Mouse (Mus musculus): ENCODE measurements at regions not wholly inside any gene's neighbourhood (a gene's known extent, or its start where the extent isn't known, plus 50 kb on each side); places are given as distances from the start of the nearest gene placed in this dataset.

DNA sequence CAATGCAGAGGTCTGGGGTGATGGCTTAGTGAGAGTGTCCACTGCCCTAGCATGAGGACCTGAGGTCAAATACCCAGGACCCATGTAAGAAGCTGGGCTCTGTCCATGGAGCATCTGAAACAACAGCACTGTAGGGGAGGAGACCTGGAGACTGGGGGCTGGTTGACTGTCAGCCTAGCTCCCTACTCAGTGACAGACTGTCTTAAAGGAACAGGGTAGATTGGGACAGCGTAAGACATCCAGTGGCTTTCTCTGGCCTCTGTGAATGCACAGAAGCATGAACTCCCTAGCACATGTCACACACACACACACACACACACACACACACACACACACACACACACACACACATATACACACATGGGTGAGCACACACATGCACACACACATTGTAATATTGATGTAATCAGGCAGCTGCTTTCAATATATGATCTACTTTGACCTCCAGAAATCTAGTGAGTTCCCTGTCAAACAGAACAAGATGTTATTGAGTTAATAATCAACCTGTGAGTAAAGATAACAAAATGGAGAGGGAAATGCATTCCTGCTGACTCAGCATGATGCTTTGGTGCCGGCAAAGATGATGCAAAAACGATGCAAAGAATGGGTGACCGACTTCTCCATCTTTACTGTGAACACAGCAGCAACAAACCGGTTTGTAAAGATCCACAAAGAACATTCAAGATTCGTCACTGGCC is 133.6 kb upstream of the Zfp217 start:
- no peak for ATAC-seq (ENCODE audit: low FRiP score, low TSS enrichment)
- no peaks in the 10 kb centered on the region for H3K36me3 ChIP-seq (ENCODE audit: control insufficient read depth, insufficient read depth, low read length)
- no peak overlapping the region for H3K9ac ChIP-seq (ENCODE audit: low read depth, low read length)
- H3K27me3 ChIP-seq (ENCODE audit: control insufficient read depth, insufficient read depth, low read length), result no peaks in the 10 kb centered on the region
- H3K4me2 ChIP-seq (replicated peaks; ENCODE audit: low read depth, low read length), result no peak overlapping the region
- H3K9me3 ChIP-seq (ENCODE audit: control insufficient read depth, low read length), result no peaks in the 10 kb centered on the region
- H3K4me1 ChIP-seq (ENCODE audit: control insufficient read depth, insufficient read depth, low read length), result peaks cover 6% of the 10 kb centered on the region; the same call in 1 of the 2 replicates
- no peak overlapping the region for H3K4me3 ChIP-seq (ENCODE audit: low read length)
- H3K27ac ChIP-seq (ENCODE audit: low read depth, low read length), result no peak overlapping the region
- WGBS, result 74% methylated on average over 6 of the region's 6 CpGs

- Histone ChIP-seq H3K36me3 (ENCODE audit: control insufficient read depth, insufficient read depth, low read length) (no peaks in the 10 kb centered on the region), H3K9ac (ENCODE audit: low read depth, low read length) (no peak overlapping the region), H3K4me2 (replicated peaks; ENCODE audit: low read depth, low read length) (no peak overlapping the region), H3K27ac (ENCODE audit: low read depth, low read length) (no peak overlapping the region), H3K9me3 (ENCODE audit: control insufficient read depth, low read length) (no peaks in the 10 kb centered on the region), H3K27me3 (ENCODE audit: control insufficient read depth, insufficient read depth, low read length) (no peaks in the 10 kb centered on the region), H3K4me1 (ENCODE audit: control insufficient read depth, insufficient read depth, low read length) (0 out of 2 replicates have a peak, but pooled peaks cover 4% of the 10 kb centered on the region), H3K4me3 (ENCODE audit: low read length) (no peak overlapping the region)
- ATAC-seq (ENCODE audit: low FRiP score, low TSS enrichment), result no peak
- 73% methylated on average over 6 of the region's 6 CpGs for WGBS
These were observed 132.8 kb upstream of the Zfp217 start for GRCm38 (mm10) chr2:170280733-170281132.

DNA sequence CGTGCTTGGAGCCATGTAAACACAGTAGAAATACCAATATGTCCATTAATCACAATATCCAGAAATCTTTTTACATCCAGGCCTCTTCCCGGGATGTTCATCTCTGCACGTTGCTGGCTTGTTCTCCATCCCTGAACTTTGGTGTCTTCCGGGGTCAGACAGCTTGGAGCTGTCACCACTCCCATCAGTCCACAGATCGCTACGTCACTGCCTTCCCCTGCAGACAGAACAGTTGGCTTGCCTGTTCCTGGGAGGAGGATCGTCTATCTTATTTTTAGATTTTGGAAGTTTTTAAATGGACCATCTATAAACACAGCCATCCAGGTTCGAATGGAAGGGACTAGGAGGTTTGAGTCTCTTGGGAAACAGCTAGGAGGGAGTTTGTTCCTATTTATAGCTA is 130.0 kb upstream of the Zfp217 start:
- H3K4me3 ChIP-seq (ENCODE audit: low read length), result no peak overlapping the region
- H3K27ac ChIP-seq (ENCODE audit: low read depth, low read length), result no peak overlapping the region; the same call in 1 of the 2 replicates
- no peaks in the 10 kb centered on the region for H3K36me3 ChIP-seq (ENCODE audit: control insufficient read depth, insufficient read depth, low read length)
- H3K9me3 ChIP-seq (ENCODE audit: control insufficient read depth, low read length), result no peaks in the 10 kb centered on the region
- H3K4me1 ChIP-seq (ENCODE audit: control insufficient read depth, insufficient read depth, low read length), result 0 out of 2 replicates have a peak, but pooled peaks cover 4% of the 10 kb centered on the region
- H3K27me3 ChIP-seq (ENCODE audit: control insufficient read depth, insufficient read depth, low read length), result no peaks in the 10 kb centered on the region
- no peak overlapping the region for H3K4me2 ChIP-seq (replicated peaks; ENCODE audit: low read depth, low read length)
- WGBS, result 49% methylated on average over 8 of the region's 8 CpGs
- no peak overlapping the region for H3K9ac ChIP-seq (ENCODE audit: low read depth, low read length)
- ATAC-seq (ENCODE audit: low FRiP score, low TSS enrichment), result no peak

DNA sequence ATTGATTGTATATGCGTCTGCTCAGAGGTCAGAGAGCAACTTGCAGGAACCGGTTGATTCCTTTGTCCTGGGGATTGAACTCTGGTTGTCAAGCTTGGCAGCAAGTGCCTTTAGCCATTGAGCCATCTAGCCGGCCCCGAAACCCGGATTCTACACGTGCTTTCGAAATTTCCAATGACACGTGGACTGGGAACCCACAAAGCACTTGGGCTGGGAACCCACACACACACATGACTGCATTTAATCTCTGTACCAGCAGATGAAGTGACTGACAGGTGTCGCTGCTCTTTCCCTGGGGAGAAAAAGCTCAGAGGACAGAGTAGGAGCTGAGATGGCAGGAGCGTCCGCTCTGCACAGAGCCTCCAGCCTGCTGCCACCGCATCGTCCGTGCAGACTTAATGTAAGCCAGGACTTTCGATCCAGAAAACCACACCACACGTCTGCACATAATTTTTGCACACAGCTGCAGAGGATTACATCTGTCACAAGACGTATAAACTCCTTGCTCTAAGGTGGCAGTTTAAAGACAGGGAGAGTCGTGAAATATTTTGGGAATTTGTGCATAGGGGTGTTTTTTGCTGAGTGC is 129.4 kb upstream of the Zfp217 start:
- WGBS, result 79% methylated on average over 18 of the region's 18 CpGs
- Histone ChIP-seq H3K4me1 (ENCODE audit: control insufficient read depth, insufficient read depth, low read length) (0 out of 2 replicates have a peak, but pooled peaks cover 4% of the 10 kb centered on the region), H3K4me3 (ENCODE audit: low read length) (no peak overlapping the region), H3K9me3 (ENCODE audit: control insufficient read depth, low read length) (no peaks in the 10 kb centered on the region), H3K36me3 (ENCODE audit: control insufficient read depth, insufficient read depth, low read length) (no peaks in the 10 kb centered on the region), H3K27me3 (ENCODE audit: control insufficient read depth, insufficient read depth, low read length) (no peaks in the 10 kb centered on the region), H3K9ac (ENCODE audit: low read depth, low read length) (no peak overlapping the region), H3K27ac (ENCODE audit: low read depth, low read length) (no peak overlapping the region), H3K4me2 (replicated peaks; ENCODE audit: low read depth, low read length) (no peak overlapping the region)
- ATAC-seq (ENCODE audit: low FRiP score, low TSS enrichment), result no peak

GRCm38 (mm10) chr2:170275687-170276086 is 127.8 kb upstream of the Zfp217 start:
- no peak overlapping the region for H3K9ac ChIP-seq (ENCODE audit: low read depth, low read length)
- peak overlapping the region; percentile 6; the same call in 1 of the 2 replicates for H3K27ac ChIP-seq (ENCODE audit: low read depth, low read length)
- H3K4me3 ChIP-seq (ENCODE audit: low read length), result no peak overlapping the region
- H3K4me1 ChIP-seq (ENCODE audit: control insufficient read depth, insufficient read depth, low read length), result 0 out of 2 replicates have a peak, but pooled peaks cover 4% of the 10 kb centered on the region
- H3K4me2 ChIP-seq (replicated peaks; ENCODE audit: low read depth, low read length), result no peak overlapping the region
- H3K36me3 ChIP-seq (ENCODE audit: control insufficient read depth, insufficient read depth, low read length), result no peaks in the 10 kb centered on the region
- WGBS, result 70% methylated on average over 4 of the region's 4 CpGs
- H3K9me3 ChIP-seq (ENCODE audit: control insufficient read depth, low read length), result no peaks in the 10 kb centered on the region
- no peak for ATAC-seq (ENCODE audit: low FRiP score, low TSS enrichment)
- no peaks in the 10 kb centered on the region for H3K27me3 ChIP-seq (ENCODE audit: control insufficient read depth, insufficient read depth, low read length)

DNA sequence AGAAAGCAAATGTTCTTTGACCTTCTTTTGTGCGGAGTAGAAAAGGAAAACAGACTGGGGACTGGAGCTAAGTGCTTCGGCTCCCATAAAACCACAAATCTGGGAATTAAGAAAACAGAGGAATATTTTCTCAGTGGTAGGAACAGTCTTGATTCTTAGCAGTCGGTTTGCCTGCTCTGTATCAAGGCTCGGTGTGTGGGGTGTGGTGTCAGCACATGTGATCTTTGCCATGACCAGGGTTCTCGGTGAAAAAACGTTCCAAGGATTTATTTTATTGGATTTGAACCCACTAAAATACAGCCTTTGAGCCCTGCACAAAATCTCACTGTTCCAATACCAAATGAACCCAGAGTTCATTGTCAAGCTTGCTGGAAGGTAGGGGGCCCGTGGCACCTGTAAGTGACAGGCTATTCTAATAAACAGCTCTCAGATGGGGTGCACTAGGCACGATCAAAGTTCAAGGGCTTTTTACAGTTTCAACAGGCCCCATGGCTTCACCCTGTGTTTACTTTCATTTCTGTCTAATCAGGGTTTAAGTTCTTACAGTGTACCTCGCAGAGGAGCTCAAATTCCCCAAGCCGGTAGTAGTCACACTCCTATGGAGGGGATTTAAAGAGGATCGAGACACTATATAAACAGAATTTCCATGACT is 122.1 kb upstream of the Zfp217 start:
- Histone ChIP-seq H3K4me2 (replicated peaks; ENCODE audit: low read depth, low read length) (no peak overlapping the region), H3K27ac (ENCODE audit: low read depth, low read length) (no peak overlapping the region), H3K36me3 (ENCODE audit: control insufficient read depth, insufficient read depth, low read length) (no peaks in the 10 kb centered on the region), H3K9me3 (ENCODE audit: control insufficient read depth, low read length) (no peaks in the 10 kb centered on the region), H3K4me1 (ENCODE audit: control insufficient read depth, insufficient read depth, low read length) (peaks cover 22% of the 10 kb centered on the region), H3K9ac (ENCODE audit: low read depth, low read length) (no peak overlapping the region), H3K27me3 (ENCODE audit: control insufficient read depth, insufficient read depth, low read length) (no peaks in the 10 kb centered on the region), H3K4me3 (ENCODE audit: low read length) (no peak overlapping the region)
- no peak for ATAC-seq (ENCODE audit: low FRiP score, low TSS enrichment)
- WGBS, result 38% methylated on average over 11 of the region's 11 CpGs

GRCm38 (mm10) chr2:170268080-170268479 is 120.2 kb upstream of the Zfp217 start:
- Histone ChIP-seq H3K9ac (ENCODE audit: low read depth, low read length) (peak overlapping the region; percentile 13; the same call in 1 of the 2 replicates), H3K4me2 (replicated peaks; ENCODE audit: low read depth, low read length) (peak overlapping the region; percentile 21), H3K4me1 (ENCODE audit: control insufficient read depth, insufficient read depth, low read length) (peaks cover 22% of the 10 kb centered on the region), H3K9me3 (ENCODE audit: control insufficient read depth, low read length) (no peaks in the 10 kb centered on the region), H3K27ac (ENCODE audit: low read depth, low read length) (peak overlapping the region; percentile 72), H3K4me3 (ENCODE audit: low read length) (no peak overlapping the region), H3K36me3 (ENCODE audit: control insufficient read depth, insufficient read depth, low read length) (no peaks in the 10 kb centered on the region), H3K27me3 (ENCODE audit: control insufficient read depth, insufficient read depth, low read length) (no peaks in the 10 kb centered on the region)
- 13% methylated on average over 8 of the region's 8 CpGs for WGBS
- no peak for ATAC-seq (ENCODE audit: low FRiP score, low TSS enrichment)

DNA sequence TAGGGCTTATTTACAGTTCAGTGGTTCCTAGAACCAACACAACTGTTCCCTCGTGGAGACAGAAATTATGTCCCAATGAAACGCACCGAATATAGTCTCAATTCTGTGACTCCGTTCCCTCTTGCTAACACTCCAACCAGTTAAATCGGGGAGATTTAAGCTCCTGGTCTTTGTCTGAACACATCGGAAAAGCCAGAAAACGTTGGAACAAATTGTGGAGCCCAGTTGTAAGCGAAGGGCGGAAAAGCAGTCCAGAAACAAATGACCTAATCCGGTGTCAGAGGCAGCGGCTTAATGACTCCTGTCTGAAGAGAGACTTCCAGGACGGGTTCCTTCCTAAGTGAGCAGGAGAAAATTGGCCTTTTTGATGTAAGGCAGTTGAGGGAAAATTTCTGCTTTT is 119.2 kb upstream of the Zfp217 start:
- H3K36me3 ChIP-seq (ENCODE audit: control insufficient read depth, insufficient read depth, low read length), result no peaks in the 10 kb centered on the region
- H3K9ac ChIP-seq (ENCODE audit: low read depth, low read length), result peak overlapping the region; percentile 7; the same call in 1 of the 2 replicates
- H3K27me3 ChIP-seq (ENCODE audit: control insufficient read depth, insufficient read depth, low read length), result no peaks in the 10 kb centered on the region
- WGBS, result 3% methylated on average over 12 of the region's 12 CpGs
- no peaks in the 10 kb centered on the region for H3K9me3 ChIP-seq (ENCODE audit: control insufficient read depth, low read length)
- peaks cover 22% of the 10 kb centered on the region for H3K4me1 ChIP-seq (ENCODE audit: control insufficient read depth, insufficient read depth, low read length)
- peak overlapping the region; percentile 26 for H3K4me3 ChIP-seq (ENCODE audit: low read length)
- H3K4me2 ChIP-seq (replicated peaks; ENCODE audit: low read depth, low read length), result peak overlapping the region; percentile 36
- peak overlapping the region; percentile 72 for H3K27ac ChIP-seq (ENCODE audit: low read depth, low read length)
- ATAC-seq (ENCODE audit: low FRiP score, low TSS enrichment), result no peak
